Mouse (Mus musculus) lung, adult 2 months (tissue): ENCODE data around the gene Exosc2. TPM values are rescaled to one million over a fixed set of nuclear protein-coding genes. Genes with fewer than 3 reads are reported as not detected.

ENCODE experiments used
- DNase-seq: peaks from one replicate; pipeline ENCODE4 v3.0.0; 2022
- H3K4me1 ChIP-seq: fragments of 200-500 bp; 2 replicates; pipeline ENCODE4 v1.6.1; 2011; ENCODE audit warnings: low read length; ENCODE audit not compliant: control insufficient read depth, insufficient read depth
- H3K4me3 ChIP-seq: fragments of 200-500 bp; replicated peaks from 2 replicates; pipeline ENCODE3; 2011; ENCODE audit warnings: low read depth, mild to moderate bottlenecking, control low read depth, low read length; ENCODE audit errors: extremely low read depth
- CTCF ChIP-seq: fragments of 200-500 bp; IDR thresholded peaks from 2 replicates; pipeline ENCODE4 v1.5.1; 2011; ENCODE audit warnings: mild to moderate bottlenecking, low read length, control low read depth; ENCODE audit not compliant: insufficient read depth
- POLR2A ChIP-seq: fragments of 200-500 bp; IDR thresholded peaks from 2 replicates; pipeline ENCODE4 v1.6.1; 2011; ENCODE audit warnings: low read depth, mild to moderate bottlenecking, control low read depth, low read length, borderline replicate concordance; ENCODE audit errors: extremely low read depth
- WGBS: fragments of 180-500 bp; shearing (Covaris S2); methylation state at CpG from one replicate; pipeline ENCODE4 v1.1.7; 2018; 5-methylcytosine and 5-hydroxymethylcytosine counted together
- polyA plus RNA-seq: library from polyadenylated mRNA; depleted of rRNA; stranded (reverse); fragments of >200 nt; gene quantifications from 2 replicates; pipeline ENCODE4 v1.2.3, GENCODE M21; 2012; rRNA removed

Exosc2 gene
- polyA plus RNA-seq, result 7.7 and 8.8 TPM in 2 replicates

DNA sequence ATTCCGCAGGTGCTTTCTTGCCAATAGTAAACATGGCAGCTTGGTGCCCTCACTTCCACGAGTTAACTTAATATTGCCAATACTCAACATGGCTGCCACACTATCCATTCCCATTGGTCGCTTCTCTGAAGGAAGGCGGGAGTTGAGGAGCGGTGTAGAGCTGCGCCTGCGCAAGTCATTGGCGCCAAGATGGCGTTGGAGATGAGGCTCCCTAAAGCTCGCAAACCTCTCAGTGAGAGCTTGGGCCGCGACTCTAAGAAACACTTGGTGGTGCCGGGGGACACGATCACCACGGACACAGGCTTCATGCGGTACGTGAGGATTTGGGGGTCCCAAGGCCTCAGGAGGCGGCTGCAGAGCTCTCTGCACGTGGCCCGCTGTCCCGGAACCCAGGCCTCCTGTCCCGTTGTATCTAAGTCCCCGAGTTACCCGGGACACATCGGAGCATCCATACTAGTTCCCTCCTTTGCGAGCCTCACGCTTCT, at the start of gene Exosc2:
Exosc2 (plus strand) TSS at position 165 of the 485 bp plus-strand sequence.
- no peaks in the 10 kb centered on the region; the same call in 1 of the 2 replicates for H3K4me1 ChIP-seq
- peak within 1 kb of the TSS; percentile 94 for H3K4me3 ChIP-seq
- 1% methylated on average over 27 of the region's 27 CpGs for WGBS
- peak; percentile 84 for DNase-seq
- peak; percentile 97; the same call in 1 of the 2 replicates for TF ChIP-seq POLR2A
- no peak for TF ChIP-seq CTCF

DNA sequence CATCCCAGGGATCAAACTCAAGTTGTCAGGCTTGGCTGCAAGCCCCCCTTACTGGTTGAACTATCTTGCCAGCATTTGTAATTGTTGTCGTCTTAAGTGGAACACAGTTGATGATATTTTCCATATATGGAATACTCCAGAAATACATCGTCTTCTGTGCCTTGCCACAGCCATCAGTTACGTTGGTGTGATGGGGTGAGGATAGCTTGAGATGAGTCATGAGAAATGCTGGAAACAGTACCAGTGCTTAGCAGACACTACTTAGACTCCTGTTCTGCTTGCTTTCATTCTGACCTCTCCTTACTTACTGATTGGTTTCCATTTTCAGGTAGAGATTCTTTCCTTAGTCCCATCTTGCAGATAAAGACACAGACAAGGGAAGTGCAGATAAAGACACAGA, 37.0 kb upstream of the Exosc2 start:
- Histone ChIP-seq H3K4me3 (no peak overlapping the region), H3K4me1 (no peaks in the 10 kb centered on the region; the same call in 1 of the 2 replicates)
- TF ChIP-seq CTCF (no peak), POLR2A (no peak)
- DNase-seq, result no peak
- 32% methylated on average over 3 of the region's 3 CpGs for WGBS

GRCm38 (mm10) chr2:31635281-31636137, 35.0 kb upstream of the Exosc2 start:
- H3K4me1 ChIP-seq, result no peaks in the 10 kb centered on the region; the same call in 1 of the 2 replicates
- no peak for DNase-seq
- no peak overlapping the region for H3K4me3 ChIP-seq
- TF ChIP-seq CTCF (no peak), POLR2A (no peak)
- 1% methylated on average over 50 of the region's 52 CpGs for WGBS

GRCm38 (mm10) chr2:31636138-31636741, 34.3 kb upstream of the Exosc2 start:
- no peak for DNase-seq
- Histone ChIP-seq H3K4me3 (no peak overlapping the region), H3K4me1 (peaks cover 3% of the 10 kb centered on the region)
- 3% methylated on average over 48 of the region's 48 CpGs for WGBS
- TF ChIP-seq CTCF (no peak), POLR2A (no peak)

DNA sequence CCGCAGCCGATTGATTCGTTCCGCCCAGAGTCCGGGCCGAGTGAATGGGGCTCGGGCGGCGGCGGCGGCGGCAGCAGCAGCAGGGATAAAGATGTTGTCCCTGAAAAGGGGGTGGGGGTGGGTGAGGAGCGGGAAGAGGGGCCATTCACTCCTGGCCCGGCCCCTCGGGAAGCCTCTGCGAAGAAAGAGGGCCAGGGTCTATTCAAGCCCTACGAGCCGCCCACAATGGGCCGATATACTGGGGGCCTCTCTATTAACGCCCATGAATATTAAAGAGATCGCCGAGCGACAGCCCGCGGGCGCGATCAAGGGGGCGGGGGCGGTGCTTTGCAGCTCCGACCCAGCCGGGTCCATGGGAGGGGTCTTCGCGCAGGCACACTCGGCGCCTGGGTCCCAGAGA, 33.8 kb upstream of the Exosc2 start:
- no peak for TF ChIP-seq POLR2A
- no peak for TF ChIP-seq CTCF
- WGBS, result 4% methylated on average over 35 of the region's 35 CpGs
- DNase-seq, result no peak
- Histone ChIP-seq H3K4me3 (no peak overlapping the region), H3K4me1 (peaks cover 3% of the 10 kb centered on the region)

- Histone ChIP-seq H3K4me3 (no peak overlapping the region), H3K4me1 (peaks cover 3% of the 10 kb centered on the region)
- 5% methylated on average over 12 of the region's 12 CpGs for WGBS
- DNase-seq, result no peak
- TF ChIP-seq POLR2A, result no peak
- TF ChIP-seq CTCF, result no peak
These were observed 33.2 kb upstream of the Exosc2 start for GRCm38 (mm10) chr2:31637311-31637710.

- no peak for DNase-seq
- Histone ChIP-seq H3K4me3 (no peak overlapping the region), H3K4me1 (peaks cover 3% of the 10 kb centered on the region)
- WGBS, result under 1% methylated on average over 22 of the region's 22 CpGs
- TF ChIP-seq CTCF (no peak), POLR2A (no peak)
These were observed 32.7 kb upstream of the Exosc2 start for GRCm38 (mm10) chr2:31637807-31638206.

GRCm38 (mm10) chr2:31638581-31639465, 31.7 kb upstream of the Exosc2 start:
- Histone ChIP-seq H3K4me1 (peaks cover 3% of the 10 kb centered on the region), H3K4me3 (no peak overlapping the region)
- no peak for DNase-seq
- TF ChIP-seq CTCF (no peak), POLR2A (no peak)
- 3% methylated on average over 34 of the region's 34 CpGs for WGBS

DNA sequence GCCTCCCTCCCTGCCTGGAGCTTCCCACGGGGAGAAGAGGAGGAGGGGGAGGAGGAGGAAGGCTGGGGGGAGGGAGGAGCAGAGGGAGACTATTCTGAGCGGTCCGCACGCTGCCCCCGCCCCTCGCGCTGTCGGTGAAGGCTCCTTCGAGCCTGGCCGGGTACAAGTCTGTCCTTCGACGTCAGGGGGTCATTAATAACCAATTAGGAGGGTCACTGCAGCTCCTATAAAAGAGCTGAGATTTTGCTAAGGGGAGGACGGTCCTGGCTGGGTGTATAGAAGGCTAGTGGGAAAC, 31.1 kb upstream of the Exosc2 start:
- 1% methylated on average over 12 of the region's 13 CpGs for WGBS
- DNase-seq, result no peak
- TF ChIP-seq POLR2A, result no peak
- no peak for TF ChIP-seq CTCF
- Histone ChIP-seq H3K4me3 (no peak overlapping the region), H3K4me1 (peaks cover 3% of the 10 kb centered on the region)
